Mouse (Mus musculus): Measurements from ENCODE around the gene Trim41.
"Not testable (repeated sequence)": the region's sequence is repeated elsewhere in the genome, so short reads cannot be mapped to it uniquely, and the experiment has no call there.

The Trim41 gene

DNA sequence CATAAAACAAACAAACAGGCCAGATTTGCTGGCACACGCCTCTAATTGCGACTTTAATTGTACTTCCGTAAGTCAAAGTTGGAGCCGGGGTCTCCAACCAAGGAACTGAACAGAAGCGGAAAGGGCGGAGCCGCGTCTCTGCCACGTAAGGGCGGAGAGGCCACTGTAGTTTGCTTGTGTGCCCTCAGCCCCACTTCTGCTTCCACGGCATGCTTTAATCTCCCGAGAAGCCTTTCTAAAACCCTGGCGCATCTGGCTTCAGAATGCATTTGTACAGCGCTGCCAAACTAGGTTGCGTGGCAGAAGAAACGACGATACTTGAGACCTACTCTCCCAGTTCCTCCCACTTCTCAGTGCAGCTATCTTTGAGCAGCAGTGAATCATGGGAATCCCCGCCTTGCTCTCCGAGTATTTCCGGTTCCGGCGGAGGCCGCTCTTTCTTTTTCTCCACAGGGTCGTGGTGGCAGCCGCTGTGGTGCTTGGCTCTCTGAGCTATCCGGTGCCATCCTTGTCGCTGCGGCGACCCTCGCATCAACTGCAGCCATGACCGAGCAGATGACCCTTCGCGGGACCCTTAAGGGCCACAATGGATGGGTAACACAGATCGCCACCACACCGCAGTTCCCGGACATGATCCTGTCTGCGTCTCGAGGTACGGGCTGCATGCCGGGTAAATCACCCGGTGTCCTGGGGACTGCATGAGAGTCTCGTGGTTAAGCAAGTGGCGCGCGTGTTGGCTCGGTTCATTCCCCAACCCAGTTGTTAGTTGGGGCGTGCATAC is 17.0 kb downstream of the Trim41 start, which contains the start of gene Rack1:
TSS of gene Rack1 (plus strand) at position 412 of the 781 bp plus-strand sequence.
- in situ Hi-C loops (cut with MboI; ENCODE audit: low pct_unique_long_range_greater_than_20kb in 1 of 2, low sequenced_read_pairs in 2 of 2, unreplicated experiment in 1 of 2): no loop called here

DNA sequence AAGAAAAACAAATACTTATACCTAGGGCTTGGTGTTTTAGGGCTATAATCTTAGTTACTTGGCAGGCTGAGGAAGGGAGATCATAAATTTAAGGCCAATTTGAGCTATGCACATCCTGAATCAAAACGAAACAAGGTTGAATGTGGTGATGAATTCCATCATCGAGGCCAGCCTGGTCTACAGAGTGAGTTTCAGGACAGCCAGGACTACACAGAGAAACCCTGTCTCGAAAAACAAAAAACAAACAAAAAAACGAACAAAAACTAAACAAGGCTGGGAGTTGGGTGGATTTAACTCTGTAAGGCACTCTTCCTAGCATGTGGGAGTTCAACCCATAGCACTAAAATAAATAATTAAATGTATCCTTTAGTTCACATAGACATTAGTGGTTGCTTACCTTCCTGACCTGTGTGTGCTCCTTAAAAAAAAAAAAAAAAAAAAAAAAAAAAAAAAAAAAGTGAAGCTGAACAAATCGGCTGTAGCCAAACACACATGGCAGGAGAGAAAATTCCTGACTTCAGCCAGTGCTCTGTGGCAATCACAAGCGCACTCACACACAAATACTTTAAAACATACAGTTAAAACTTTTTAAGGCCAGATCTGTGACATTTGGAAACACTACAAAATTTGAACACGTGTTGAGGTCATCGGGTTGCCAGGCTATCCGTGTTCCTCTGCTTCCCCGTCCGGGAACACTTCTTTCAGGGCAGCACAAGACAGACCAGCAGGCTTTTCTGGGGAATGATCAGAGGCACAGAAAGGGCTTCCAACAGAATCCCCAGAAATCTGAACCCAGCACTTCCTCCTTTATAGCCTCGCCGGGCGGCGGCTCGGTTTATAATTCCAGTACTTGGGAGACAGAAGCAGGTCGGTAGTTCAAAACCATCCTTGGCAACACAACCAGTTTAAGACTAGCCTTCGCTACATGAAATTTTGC is 17.9 kb downstream of the Trim41 start:
- in situ Hi-C loops (cut with MboI; ENCODE audit: low pct_unique_long_range_greater_than_20kb in 1 of 2, low sequenced_read_pairs in 2 of 2, unreplicated experiment in 1 of 2): no loop called here

DNA sequence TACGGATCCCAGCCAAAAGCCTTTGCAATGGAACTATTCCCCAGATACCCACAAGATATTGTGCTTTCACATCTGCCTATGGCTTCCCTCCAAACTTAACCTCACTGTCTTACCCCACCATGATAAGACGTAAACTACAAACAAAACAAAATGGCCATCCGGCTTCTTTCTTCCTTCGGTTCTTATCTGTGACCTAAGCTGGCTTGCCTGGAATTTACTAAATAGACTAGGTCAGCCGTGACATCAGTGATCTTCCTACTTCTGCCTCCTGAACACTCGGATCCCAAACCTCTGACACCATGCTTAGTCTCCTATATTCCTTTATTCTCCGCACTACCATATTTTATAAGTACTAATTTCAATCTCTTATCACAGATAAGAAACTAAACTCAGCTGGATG is 18.8 kb downstream of the Trim41 start:
- in situ Hi-C loops (cut with MboI; ENCODE audit: low pct_unique_long_range_greater_than_20kb in 1 of 2, low sequenced_read_pairs in 2 of 2, unreplicated experiment in 1 of 2): no loop called here

DNA sequence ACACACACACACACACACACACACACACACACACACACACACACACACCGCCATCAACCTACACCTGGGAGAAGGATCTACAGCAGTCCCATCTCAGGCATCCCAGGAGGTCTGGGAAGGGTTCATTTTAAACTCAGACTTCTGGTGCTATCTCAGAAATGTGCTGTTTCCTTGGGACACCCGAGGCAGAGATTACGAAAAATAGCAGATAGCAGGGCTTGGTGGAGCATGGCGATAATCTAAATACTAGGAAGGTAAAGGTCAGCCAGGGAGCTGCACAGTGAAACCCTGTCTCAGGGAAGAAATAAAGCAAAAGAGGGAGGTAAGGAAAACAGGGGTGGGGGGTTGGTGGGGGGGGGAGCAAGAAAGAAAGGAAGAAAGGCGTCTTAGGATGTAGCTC is 19.9 kb downstream of the Trim41 start:
- in situ Hi-C loops (cut with MboI; ENCODE audit: low pct_unique_long_range_greater_than_20kb in 1 of 2, low sequenced_read_pairs in 2 of 2, unreplicated experiment in 1 of 2): no loop called here

DNA sequence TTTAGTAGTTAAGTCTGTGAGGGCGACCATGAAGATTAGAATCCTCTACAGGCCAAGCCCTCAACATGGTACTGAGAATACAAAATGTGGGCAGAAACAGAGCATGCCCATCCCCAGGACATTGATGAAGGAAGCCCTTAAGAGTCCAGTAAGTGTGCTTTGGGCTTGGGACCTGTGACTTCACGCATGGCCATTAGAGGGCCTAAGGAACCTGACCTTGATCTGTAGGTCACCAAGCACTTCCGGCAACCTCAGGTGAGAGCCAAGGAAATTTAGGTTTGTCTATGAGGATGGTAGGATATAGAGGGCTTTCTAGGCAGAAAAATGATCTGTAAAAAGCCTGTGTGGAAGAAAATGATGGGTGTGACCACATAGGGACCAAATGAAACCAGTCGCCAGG is 20.9 kb downstream of the Trim41 start:
- in situ Hi-C loops (cut with MboI; ENCODE audit: low pct_unique_long_range_greater_than_20kb in 1 of 2, low sequenced_read_pairs in 2 of 2, unreplicated experiment in 1 of 2): no loop called here

DNA sequence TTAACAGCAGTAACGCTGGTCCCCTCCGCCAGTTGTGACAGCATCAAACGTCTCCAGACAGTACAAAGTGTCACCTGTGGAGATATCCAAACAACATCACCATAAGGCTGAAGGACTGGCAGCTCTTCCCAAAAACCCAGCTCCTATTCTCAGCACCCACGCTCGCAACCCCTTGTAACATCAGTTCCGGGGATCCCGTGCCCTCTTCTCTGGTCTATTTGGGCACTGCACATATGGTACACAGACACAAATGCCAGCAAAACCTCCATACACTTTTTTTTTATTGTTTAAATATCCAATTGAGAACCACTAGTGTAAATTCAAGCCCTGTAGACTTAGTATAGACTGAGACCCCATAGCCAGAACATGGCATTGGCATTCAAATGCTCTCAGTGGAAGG is 21.9 kb downstream of the Trim41 start:
- in situ Hi-C loops (cut with MboI; ENCODE audit: low pct_unique_long_range_greater_than_20kb in 1 of 2, low sequenced_read_pairs in 2 of 2, unreplicated experiment in 1 of 2): no loop called here

DNA sequence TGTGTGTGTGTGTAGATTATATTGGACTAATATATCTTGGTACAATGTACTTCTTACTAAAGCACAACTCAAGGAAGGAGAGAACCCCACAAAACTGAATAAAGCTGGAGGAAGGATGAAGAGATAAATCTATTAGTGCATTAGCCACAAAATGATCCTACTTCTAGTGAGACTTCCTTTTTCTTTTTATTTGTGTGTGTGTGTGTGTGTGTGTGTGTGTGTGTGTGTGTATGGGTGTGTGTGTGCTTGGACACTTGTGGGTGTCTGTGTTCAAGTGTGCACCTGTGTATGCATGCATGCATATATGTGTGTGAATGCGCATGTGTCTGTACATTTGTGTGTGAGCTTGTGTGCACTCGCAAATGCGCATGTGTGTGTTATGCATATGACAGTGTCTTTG is 24.0 kb downstream of the Trim41 start:
- in situ Hi-C loops (cut with MboI; ENCODE audit: low pct_unique_long_range_greater_than_20kb in 1 of 2, low sequenced_read_pairs in 2 of 2, unreplicated experiment in 1 of 2): no loop called here

DNA sequence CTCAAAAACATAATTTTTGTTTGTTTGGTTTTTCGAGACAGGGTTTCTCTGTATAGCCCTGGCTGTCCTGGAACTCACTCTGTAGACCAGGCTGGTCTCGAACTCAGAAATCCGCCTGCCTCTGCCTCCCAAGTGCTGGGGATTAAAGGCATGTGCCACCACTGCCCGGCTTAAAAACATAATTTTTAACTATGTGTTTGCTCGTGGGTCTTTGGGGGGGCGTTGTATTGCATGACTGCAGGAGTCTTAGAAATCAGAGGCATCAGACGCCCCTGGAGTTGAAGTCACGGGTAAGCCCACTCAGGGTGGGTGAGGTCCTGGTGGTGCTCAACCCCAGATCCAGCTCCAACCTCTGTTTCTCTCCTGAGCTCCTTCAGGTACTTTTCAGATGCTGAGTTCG is 25.3 kb downstream of the Trim41 start:
- in situ Hi-C loops (cut with MboI; ENCODE audit: low pct_unique_long_range_greater_than_20kb in 1 of 2, low sequenced_read_pairs in 2 of 2, unreplicated experiment in 1 of 2): not testable (repeated sequence)

DNA sequence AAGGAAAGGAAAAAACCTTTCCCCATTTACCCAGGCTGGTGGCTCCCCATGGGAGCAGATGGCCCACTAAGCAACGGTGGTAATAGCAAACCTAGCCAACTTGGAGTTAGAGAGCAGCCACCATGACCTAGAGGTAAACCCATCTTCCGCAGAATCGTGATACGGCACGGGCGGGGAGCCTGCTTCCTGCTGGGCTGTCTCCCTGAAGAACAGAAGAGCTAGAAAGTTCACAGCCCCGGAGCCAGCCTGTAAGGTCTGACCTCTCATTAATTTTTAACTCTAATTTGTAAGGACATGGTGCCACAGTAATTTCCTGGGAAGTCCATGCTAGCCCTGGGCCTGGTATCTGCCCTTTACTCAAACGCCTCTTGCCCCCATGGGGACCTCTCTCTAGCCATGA is 26.2 kb downstream of the Trim41 start:
- in situ Hi-C loops (cut with MboI; ENCODE audit: low pct_unique_long_range_greater_than_20kb in 1 of 2, low sequenced_read_pairs in 2 of 2, unreplicated experiment in 1 of 2): no loop called here

DNA sequence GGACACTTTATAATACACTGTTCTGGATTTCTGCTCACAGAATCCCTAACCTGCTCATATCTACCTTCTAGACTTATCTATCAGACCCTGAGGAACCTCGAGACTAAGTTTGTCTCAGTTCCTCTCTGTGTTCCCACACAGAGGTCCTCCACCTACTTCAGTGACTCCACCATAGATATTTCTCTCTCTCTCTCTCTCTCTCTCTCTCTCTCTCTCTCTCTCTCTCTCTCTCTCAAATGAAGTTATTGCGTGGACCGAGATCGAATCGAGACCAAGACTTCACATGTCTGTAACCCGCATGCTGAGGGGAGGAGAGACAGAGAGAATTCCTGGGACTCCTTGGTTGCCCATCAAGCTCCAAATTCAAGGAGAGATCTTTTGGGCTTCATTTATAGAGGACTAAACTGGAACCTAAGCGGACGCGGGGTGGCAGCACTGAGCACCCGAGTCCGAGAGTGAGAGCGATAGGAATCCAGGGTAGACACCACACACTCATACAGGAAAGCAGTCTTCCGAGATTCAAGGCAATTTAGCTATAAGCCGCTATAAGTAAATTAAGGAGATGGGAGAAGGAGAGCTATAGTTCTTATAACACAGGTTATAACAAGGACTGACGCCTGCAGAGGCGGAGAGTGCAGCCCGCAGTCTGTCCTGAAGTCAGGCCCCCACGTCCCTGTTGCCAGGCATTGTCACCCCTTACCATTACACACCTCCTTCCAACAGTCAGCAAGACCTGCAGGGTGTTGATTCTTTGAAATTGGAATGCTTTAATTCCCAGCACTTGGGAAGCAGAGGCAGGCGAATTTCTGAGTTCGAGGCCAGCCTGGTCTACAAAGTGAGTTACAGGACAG is 27.0 kb downstream of the Trim41 start:
- in situ Hi-C loops (cut with MboI; ENCODE audit: low pct_unique_long_range_greater_than_20kb in 1 of 2, low sequenced_read_pairs in 2 of 2, unreplicated experiment in 1 of 2): loop anchor here (5.0 to 10.0 kb wide), 3 partner anchors 62 to 305 kb away; no protein-coding TSS in a partner anchor

DNA sequence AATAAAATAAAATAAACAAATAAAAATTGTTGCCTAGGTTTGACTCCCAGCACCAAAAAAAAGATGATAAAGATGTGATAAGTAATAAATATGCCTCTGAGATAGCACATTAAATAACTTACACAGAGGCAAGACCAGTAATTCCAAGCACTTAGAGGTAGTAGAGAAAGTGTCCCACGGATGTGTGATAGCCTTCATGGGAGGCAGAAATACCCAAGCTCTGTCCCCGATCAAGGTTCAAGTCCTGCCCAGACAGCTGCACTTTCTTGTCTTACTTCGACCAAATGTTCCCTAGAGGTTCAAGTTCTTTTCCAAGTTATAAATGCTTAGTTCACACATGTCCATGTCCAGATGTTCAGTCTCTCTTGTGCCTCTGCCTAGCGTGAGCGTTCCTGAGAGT is 27.9 kb downstream of the Trim41 start:
- in situ Hi-C loops (cut with MboI; ENCODE audit: low pct_unique_long_range_greater_than_20kb in 1 of 2, low sequenced_read_pairs in 2 of 2, unreplicated experiment in 1 of 2): loop anchor here (5.0 to 10.0 kb wide), 3 partner anchors 63 to 306 kb away; no protein-coding TSS in a partner anchor

DNA sequence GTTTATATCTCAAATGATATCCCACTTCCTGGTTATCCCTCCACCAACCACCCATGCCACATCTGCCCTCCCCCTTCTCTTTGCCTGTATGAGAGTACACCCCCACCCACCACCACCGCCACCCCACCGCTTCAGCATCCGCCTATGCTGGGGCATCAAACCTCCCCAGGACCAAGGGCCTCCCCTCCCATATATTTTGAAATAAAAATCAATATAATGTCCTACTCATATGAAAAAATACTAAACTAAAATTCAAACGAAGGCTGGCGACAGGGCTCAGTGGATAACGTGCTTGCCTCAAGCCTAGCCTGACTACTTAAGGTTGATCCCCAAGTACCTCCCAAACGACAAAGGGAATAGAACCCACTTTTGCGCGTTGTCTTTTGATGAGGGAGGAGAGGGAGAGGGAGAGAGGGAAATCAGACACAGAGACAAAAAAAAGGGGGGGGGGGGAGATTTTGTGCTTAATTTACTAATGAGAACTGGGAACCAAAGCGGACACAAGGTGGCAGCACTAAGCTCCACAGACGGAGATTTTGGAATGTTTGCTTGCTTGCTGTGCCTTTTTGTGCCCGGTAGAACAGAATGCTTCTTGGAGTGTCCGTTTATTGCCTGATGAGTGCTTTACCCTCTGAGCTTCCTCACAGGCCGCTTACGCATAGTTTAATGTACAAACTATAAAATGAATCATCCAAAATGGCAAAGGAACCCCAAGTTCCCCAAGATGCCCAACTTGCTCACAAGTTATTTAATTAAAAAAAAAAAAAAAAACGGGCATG is 28.7 kb downstream of the Trim41 start:
- in situ Hi-C loops (cut with MboI; ENCODE audit: low pct_unique_long_range_greater_than_20kb in 1 of 2, low sequenced_read_pairs in 2 of 2, unreplicated experiment in 1 of 2): loop anchor here (5.0 to 10.0 kb wide), 3 partner anchors 64 to 306 kb away; no protein-coding TSS in a partner anchor

DNA sequence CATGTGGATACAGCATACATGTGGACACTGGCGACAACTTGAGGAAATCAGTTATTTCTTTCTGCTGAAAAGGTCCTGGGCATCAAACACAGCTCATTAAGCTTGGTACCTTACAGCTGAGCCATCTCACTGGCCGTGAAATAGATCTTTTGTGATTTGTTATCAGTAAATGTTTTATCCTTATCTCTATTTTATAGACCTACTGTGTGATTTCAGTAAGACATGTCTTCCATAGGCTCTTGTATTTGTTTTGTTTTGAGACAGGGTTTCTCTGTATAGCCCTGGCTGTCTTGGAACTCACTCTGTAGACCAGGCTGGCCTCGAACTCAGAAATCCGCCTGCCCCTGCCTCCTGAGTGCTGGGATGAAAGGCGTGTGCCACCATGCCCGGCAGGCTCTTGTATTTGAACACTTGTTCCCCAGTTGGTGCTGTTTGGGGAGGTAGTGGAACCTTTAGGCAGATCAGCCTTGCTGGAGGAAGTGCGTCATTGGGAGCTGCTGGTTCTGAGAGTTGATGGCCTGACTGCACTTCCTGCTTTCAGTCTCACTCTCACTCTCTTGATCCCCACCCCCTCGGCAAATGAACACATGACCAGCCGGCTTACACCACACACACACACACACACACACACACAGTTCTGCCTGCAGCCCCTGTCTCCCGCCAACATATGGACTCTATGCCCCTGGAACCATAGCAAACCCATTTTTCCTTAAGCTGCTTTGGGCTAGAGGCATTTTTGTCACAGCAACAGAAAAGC is 29.5 kb downstream of the Trim41 start:
- in situ Hi-C loops (cut with MboI; ENCODE audit: low pct_unique_long_range_greater_than_20kb in 1 of 2, low sequenced_read_pairs in 2 of 2, unreplicated experiment in 1 of 2): loop anchor here (5.0 to 10.0 kb wide), 3 partner anchors 65 to 307 kb away; no protein-coding TSS in a partner anchor

DNA sequence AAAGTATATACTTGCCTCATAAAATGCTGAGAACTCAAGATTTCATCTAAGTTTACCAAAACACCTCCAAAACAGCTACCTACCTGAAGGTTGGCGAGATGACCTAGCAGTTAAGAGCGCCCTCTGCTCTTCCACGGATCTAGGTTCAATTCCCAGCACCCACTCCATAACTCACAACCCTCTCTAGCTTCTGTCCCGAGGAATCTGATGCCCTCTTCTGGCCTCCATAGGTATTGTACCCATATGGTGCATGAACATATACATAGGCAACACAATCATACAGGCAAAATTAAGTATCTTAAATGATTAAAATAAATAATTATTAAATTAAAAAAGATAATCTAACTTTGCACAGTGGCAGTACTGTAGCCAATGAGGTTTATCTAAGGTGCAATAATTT is 34.9 kb downstream of the Trim41 start:
- in situ Hi-C loops (cut with MboI; ENCODE audit: low pct_unique_long_range_greater_than_20kb in 1 of 2, low sequenced_read_pairs in 2 of 2, unreplicated experiment in 1 of 2): loop anchor here in 1 of 2 experiments (10.0 kb wide), 1 partner anchor 313 kb away; no protein-coding TSS in a partner anchor

DNA sequence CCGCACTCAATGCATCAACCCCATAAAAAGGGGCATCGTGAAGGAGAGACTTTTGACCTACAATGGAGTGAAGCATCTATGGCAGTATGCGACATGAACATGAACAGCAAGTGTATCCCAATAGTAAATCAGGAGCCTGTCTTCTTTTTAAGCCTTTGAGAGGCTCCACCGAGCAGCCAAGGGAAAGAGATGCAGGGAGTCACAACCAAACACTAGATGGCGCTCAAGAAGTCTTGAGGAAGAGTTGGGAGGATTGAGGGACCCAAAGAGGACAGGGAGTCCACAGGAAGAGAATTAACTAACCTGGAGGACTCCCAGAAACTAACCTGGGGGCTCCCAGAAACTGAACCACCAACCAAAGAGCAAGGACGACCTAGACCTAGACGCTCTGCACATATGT is 37.7 kb downstream of the Trim41 start:
- in situ Hi-C loops (cut with MboI; ENCODE audit: low pct_unique_long_range_greater_than_20kb in 1 of 2, low sequenced_read_pairs in 2 of 2, unreplicated experiment in 1 of 2): loop anchor here in 1 of 2 experiments (10.0 kb wide), 1 partner anchor 185 kb away; no protein-coding TSS in a partner anchor

DNA sequence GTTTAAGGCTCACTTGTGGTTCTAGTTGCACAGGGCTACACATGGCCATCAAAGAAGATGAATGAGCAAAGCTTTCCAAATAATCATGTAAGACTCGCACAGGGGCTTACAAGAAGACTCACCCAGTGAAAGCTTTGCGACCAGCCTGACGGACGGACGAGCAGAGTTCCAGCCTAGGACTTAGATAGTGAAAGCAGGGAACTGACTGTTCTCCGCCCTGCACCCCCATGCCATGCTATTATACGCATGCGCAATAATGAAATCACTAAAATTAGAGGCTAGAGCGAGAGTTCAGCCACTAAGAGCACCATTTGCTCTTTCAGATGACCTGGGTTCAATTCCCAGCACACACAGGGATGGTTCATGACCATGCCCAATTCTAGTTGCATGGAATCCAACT is 39.9 kb downstream of the Trim41 start:
- in situ Hi-C loops (cut with MboI; ENCODE audit: low pct_unique_long_range_greater_than_20kb in 1 of 2, low sequenced_read_pairs in 2 of 2, unreplicated experiment in 1 of 2): loop anchor here in 1 of 2 experiments (10.0 kb wide), 1 partner anchor 183 kb away; no protein-coding TSS in a partner anchor

DNA sequence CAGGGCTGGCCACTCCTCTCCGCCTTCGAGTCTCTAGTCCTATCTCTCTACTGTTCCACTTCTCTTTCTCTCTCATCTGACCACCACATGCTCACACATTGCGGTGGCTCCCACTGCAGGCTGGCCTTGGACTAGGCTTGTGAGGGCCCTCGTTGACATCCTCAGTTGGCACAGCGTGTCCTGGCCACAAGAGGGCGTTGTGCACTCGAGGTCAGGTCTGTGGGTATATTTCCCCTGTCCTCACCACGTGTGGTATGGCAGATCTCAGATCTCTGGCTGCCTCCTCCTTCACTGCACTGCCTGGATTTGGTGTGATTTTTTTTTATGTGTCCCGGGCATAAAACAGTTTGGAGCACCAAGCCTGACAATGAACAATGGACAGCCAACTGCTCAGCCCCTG is 40.5 kb downstream of the Trim41 start:
- in situ Hi-C loops (cut with MboI; ENCODE audit: low pct_unique_long_range_greater_than_20kb in 1 of 2, low sequenced_read_pairs in 2 of 2, unreplicated experiment in 1 of 2): loop anchor here in 1 of 2 experiments (10.0 kb wide), 1 partner anchor 182 kb away; no protein-coding TSS in a partner anchor
